Mouse (Mus musculus): ENCODE measurements at regions not wholly inside any gene's neighbourhood (a gene's known extent, or its start where the extent isn't known, plus 50 kb on each side); places are given as distances from the start of the nearest gene placed in this dataset.

DNA sequence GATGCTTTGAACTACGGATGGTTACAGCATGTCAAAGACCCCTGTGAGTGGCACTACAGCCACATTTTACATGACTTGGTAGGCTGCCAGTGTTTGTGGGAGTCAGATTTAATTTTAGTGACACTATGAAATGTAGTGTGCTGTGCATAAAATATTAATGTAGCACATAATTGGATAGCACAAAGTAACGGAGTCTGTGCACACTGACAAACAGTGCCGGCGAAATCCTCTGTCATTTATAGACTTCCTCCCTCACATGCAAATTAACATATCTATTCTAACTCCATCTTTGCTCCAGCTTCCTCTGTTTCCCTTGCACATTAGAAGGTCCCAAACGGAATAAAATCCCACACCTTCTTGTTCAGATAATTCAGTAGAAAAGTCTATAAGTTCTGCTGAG is 515.3 kb downstream of the Psat1 start:
- no peaks in the 10 kb centered on the region for H3K36me3 ChIP-seq
- H3K27ac ChIP-seq (replicated peaks) = no peak overlapping the region
- no peak overlapping the region for H3K4me3 ChIP-seq
- no peak overlapping the region for H3K9ac ChIP-seq
- no peak overlapping the region for H3K4me2 ChIP-seq
- H3K27me3 ChIP-seq = no peaks in the 10 kb centered on the region
- 77% methylated on average over 5 of the region's 5 CpGs for WGBS
- no peaks in the 10 kb centered on the region for H3K4me1 ChIP-seq (replicated peaks)
- no peak for ATAC-seq (ENCODE audit: low read depth)
- H3K9me3 ChIP-seq = no peaks in the 10 kb centered on the region

- H3K9ac ChIP-seq = no peak overlapping the region
Measured at GRCm38 (mm10) chr19:15421311-15421710, 525.8 kb downstream of the Psat1 start.

DNA sequence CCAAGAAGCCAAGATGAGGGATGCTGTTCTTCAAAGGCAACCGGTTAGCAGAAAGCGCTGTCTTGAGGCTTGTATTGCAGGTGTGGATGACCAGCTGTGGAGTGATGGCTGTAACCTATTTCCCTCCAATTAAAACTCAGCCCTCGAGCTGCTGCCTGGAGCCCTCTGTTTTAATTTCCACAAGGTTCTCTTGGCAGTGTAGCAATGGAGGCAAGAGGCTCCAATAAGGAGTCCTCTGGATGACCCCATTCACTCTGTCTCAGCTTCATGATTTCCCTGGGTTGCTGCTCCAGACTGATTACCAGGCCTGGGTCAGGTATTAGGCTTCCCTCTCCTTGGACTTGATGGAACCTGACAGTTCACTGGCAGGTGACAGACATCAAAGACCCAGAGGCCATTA is 548.5 kb downstream of the Psat1 start:
- ATAC-seq (ENCODE audit: low read depth) = no peak
- H3K9me3 ChIP-seq = no peaks in the 10 kb centered on the region
- H3K27ac ChIP-seq (replicated peaks) = no peak overlapping the region
- no peaks in the 10 kb centered on the region for H3K36me3 ChIP-seq
- H3K4me1 ChIP-seq (replicated peaks) = no peaks in the 10 kb centered on the region
- no peaks in the 10 kb centered on the region for H3K27me3 ChIP-seq
- no peak overlapping the region for H3K9ac ChIP-seq
- no peak overlapping the region for H3K4me2 ChIP-seq
- WGBS = 83% methylated on average over 3 of the region's 3 CpGs
- no peak overlapping the region for H3K4me3 ChIP-seq

More at GRCm38 (mm10) chr19:15421311-15421710, 525.8 kb downstream of the Psat1 start:
- no peak overlapping the region for H3K27ac ChIP-seq (replicated peaks)
- no peaks in the 10 kb centered on the region for H3K9me3 ChIP-seq
- no peak for ATAC-seq (ENCODE audit: low read depth)
- H3K36me3 ChIP-seq = no peaks in the 10 kb centered on the region
- WGBS = 68% methylated on average over 3 of the region's 3 CpGs
- no peaks in the 10 kb centered on the region for H3K4me1 ChIP-seq (replicated peaks)
- no peak overlapping the region for H3K4me3 ChIP-seq
- H3K4me2 ChIP-seq = no peak overlapping the region
- no peaks in the 10 kb centered on the region for H3K27me3 ChIP-seq

DNA sequence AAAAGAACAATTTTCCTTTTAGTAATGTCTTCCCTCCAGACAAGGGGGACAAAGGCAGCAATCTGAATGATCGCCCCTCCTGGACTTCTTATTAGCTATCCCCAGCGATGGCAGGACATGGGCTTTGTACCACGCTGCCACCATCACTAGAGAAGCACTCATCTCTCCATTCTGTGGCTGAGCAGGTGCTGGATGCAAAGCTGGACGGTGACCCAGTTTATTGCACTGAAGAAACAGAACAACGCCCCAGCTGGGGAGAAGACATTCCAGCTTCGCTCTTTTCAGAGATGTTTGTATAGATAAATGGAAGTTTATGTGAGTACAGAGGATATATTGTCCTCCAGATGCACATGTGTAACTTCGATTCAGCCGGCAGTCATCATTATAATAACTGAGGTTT is 575.5 kb downstream of the Psat1 start:
- 57% methylated on average over 8 of the region's 8 CpGs for WGBS
- no peak for ATAC-seq (ENCODE audit: low read depth)
- Histone ChIP-seq H3K36me3 (no peaks in the 10 kb centered on the region), H3K4me3 (no peak overlapping the region), H3K9ac (no peak overlapping the region), H3K9me3 (no peaks in the 10 kb centered on the region), H3K4me1 (replicated peaks) (no peaks in the 10 kb centered on the region), H3K4me2 (no peak overlapping the region), H3K27me3 (no peaks in the 10 kb centered on the region), H3K27ac (replicated peaks) (no peak overlapping the region)

- no peaks in the 10 kb centered on the region for H3K9me3 ChIP-seq
- no peak overlapping the region for H3K27ac ChIP-seq (replicated peaks)
- H3K27me3 ChIP-seq = no peaks in the 10 kb centered on the region
- H3K4me1 ChIP-seq (replicated peaks) = no peaks in the 10 kb centered on the region
- no peak overlapping the region for H3K9ac ChIP-seq
- ATAC-seq (ENCODE audit: low read depth) = no peak
- 63% methylated on average over 2 of the region's 2 CpGs for WGBS
- no peaks in the 10 kb centered on the region for H3K36me3 ChIP-seq
- no peak overlapping the region for H3K4me3 ChIP-seq
- H3K4me2 ChIP-seq = no peak overlapping the region
Measured at GRCm38 (mm10) chr19:15366951-15367350, 580.2 kb downstream of the Psat1 start.

GRCm38 (mm10) chr19:15357181-15357580 is 590.0 kb downstream of the Psat1 start:
- H3K4me1 ChIP-seq (replicated peaks) = no peaks in the 10 kb centered on the region
- ATAC-seq (ENCODE audit: low read depth) = peak; percentile 65; the same call in 1 of the 2 replicates

GRCm38 (mm10) chr19:15348356-15348755 is 598.8 kb downstream of the Psat1 start:
- Histone ChIP-seq H3K9me3 (no peaks in the 10 kb centered on the region), H3K4me1 (replicated peaks) (no peaks in the 10 kb centered on the region), H3K27me3 (no peaks in the 10 kb centered on the region), H3K36me3 (no peaks in the 10 kb centered on the region), H3K4me2 (no peak overlapping the region), H3K27ac (replicated peaks) (no peak overlapping the region), H3K9ac (no peak overlapping the region), H3K4me3 (no peak overlapping the region)
- 93% methylated on average over 3 of the region's 3 CpGs for whole genome bisulfite sequencing
- no peak for ATAC-seq (ENCODE audit: low read depth)

More at GRCm38 (mm10) chr19:15357181-15357580, 590.0 kb downstream of the Psat1 start:
- H3K27me3 ChIP-seq = no peaks in the 10 kb centered on the region
- no peak overlapping the region for H3K4me3 ChIP-seq
- H3K9me3 ChIP-seq = no peaks in the 10 kb centered on the region
- H3K9ac ChIP-seq = no peak overlapping the region
- no peak overlapping the region for H3K4me2 ChIP-seq
- H3K36me3 ChIP-seq = no peaks in the 10 kb centered on the region
- no peak overlapping the region for H3K27ac ChIP-seq (replicated peaks)
- 15% methylated on average over 3 of the region's 3 CpGs for WGBS

- Histone ChIP-seq H3K4me2 (no peak overlapping the region), H3K36me3 (no peaks in the 10 kb centered on the region), H3K9me3 (no peaks in the 10 kb centered on the region), H3K4me3 (no peak overlapping the region), H3K27ac (replicated peaks) (no peak overlapping the region), H3K9ac (no peak overlapping the region), H3K27me3 (peaks cover 11% of the 10 kb centered on the region), H3K4me1 (replicated peaks) (peaks cover 26% of the 10 kb centered on the region)
- ATAC-seq (ENCODE audit: low read depth) = no peak
- WGBS = 90% methylated on average over 1 of the region's 1 CpGs
Measured at GRCm38 (mm10) chr19:15342229-15342628, 604.9 kb downstream of the Psat1 start.

GRCm38 (mm10) chr19:15340305-15340983 is 606.7 kb downstream of the Psat1 start:
- Histone ChIP-seq H3K27ac (replicated peaks) (peak overlapping the region; percentile 52; the same call in 1 of the 2 replicates), H3K27me3 (peaks cover 11% of the 10 kb centered on the region), H3K36me3 (no peaks in the 10 kb centered on the region), H3K9ac (peak overlapping the region; percentile 4), H3K4me2 (peak overlapping the region; percentile 45), H3K4me1 (replicated peaks) (peaks cover 26% of the 10 kb centered on the region), H3K9me3 (no peaks in the 10 kb centered on the region), H3K4me3 (peak overlapping the region; percentile 15)
- 8% methylated on average over 19 of the region's 19 CpGs for WGBS
- peak; percentile 89 for ATAC-seq (ENCODE audit: low read depth)

DNA sequence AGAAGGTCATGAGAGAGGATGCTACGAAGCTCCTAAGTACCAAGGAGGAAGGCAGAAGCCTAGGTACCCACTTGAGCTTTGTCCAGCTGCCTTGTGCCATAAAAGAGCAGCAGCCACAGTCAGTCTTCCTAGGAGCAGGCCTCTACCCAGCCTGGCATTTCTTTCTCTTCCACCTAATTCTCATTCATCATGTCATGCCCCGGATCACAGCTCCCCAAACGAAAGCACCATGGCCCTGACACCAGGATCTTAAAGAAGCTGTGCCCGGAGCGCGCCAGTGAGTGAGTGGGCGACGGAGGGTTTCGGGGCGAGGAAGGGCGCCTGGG is 607.2 kb downstream of the Psat1 start:
- peak overlapping the region; percentile 4 for H3K9ac ChIP-seq
- peak; percentile 54; the same call in 1 of the 2 replicates for ATAC-seq (ENCODE audit: low read depth)

GRCm38 (mm10) chr19:15330155-15330554 is 617.0 kb downstream of the Psat1 start:
- Histone ChIP-seq H3K4me1 (replicated peaks) (peaks cover 3% of the 10 kb centered on the region; the same call in 1 of the 2 replicates), H3K4me3 (no peak overlapping the region), H3K9me3 (no peaks in the 10 kb centered on the region), H3K27ac (replicated peaks) (no peak overlapping the region), H3K9ac (no peak overlapping the region), H3K36me3 (no peaks in the 10 kb centered on the region), H3K4me2 (no peak overlapping the region), H3K27me3 (0 out of 2 replicates have a peak, but pooled peaks cover 3% of the 10 kb centered on the region)
- no peak for ATAC-seq (ENCODE audit: low read depth)
- WGBS = 90% methylated on average over 3 of the region's 3 CpGs

More for the DNA sequence above, 607.2 kb downstream of the Psat1 start:
- no peaks in the 10 kb centered on the region for H3K9me3 ChIP-seq
- H3K27ac ChIP-seq (replicated peaks) = peak overlapping the region; percentile 52
- peak overlapping the region; percentile 45 for H3K4me2 ChIP-seq
- H3K36me3 ChIP-seq = no peaks in the 10 kb centered on the region
- H3K4me3 ChIP-seq = peak overlapping the region; percentile 15
- peaks cover 11% of the 10 kb centered on the region for H3K27me3 ChIP-seq
- WGBS = 12% methylated on average over 11 of the region's 11 CpGs
- H3K4me1 ChIP-seq (replicated peaks) = peaks cover 26% of the 10 kb centered on the region

DNA sequence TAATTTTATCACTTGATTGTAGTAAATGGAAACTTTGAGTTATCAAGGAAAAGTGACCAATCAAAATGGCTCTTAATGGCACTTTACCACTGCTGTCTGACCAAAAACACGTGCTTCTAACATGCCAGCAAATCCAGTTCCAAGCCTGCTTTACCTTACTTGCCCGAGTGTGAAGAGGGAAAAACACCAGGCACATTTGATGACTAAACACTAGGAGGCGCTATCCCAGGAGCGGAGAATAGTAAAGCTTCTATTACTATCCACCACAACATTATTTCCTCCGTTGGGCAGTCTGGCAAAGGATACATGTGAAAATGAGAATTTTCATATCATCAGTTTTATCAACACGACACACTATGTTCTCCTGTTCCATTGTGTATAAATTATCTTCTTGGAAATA is 647.7 kb downstream of the Psat1 start:
- 46% methylated on average over 6 of the region's 6 CpGs for WGBS
- no peaks in the 10 kb centered on the region for H3K4me1 ChIP-seq (replicated peaks)
- ATAC-seq (ENCODE audit: low read depth) = no peak
- no peak overlapping the region for H3K4me3 ChIP-seq
- H3K9ac ChIP-seq = no peak overlapping the region
- H3K4me2 ChIP-seq = no peak overlapping the region
- H3K27me3 ChIP-seq = no peaks in the 10 kb centered on the region
- H3K36me3 ChIP-seq = no peaks in the 10 kb centered on the region
- no peak overlapping the region for H3K27ac ChIP-seq (replicated peaks)
- H3K9me3 ChIP-seq = no peaks in the 10 kb centered on the region

- Histone ChIP-seq H3K9ac (no peak overlapping the region), H3K4me2 (no peak overlapping the region), H3K4me1 (replicated peaks) (no peaks in the 10 kb centered on the region), H3K36me3 (no peaks in the 10 kb centered on the region), H3K27ac (replicated peaks) (no peak overlapping the region), H3K9me3 (no peaks in the 10 kb centered on the region), H3K27me3 (no peaks in the 10 kb centered on the region), H3K4me3 (no peak overlapping the region)
- no peak for ATAC-seq (ENCODE audit: low read depth)
- WGBS = 86% methylated on average over 2 of the region's 2 CpGs
Measured at GRCm38 (mm10) chr19:15285016-15285415, 662.1 kb downstream of the Psat1 start.
